In genomic region chr14:76507357-76507756, GRCm38 (mm10) we compare ENCODE assay signal across 9 mouse cellular contexts. TPM values are rescaled to one million over a fixed set of nuclear protein-coding genes. Genes with fewer than 3 reads are reported as not detected.
DNase-seq lines count a peak whose midpoint lies in the region; ATAC-seq lines count a peak whose summit lies in the region.
"Had no signal": no experiment of that assay in that cellular context is flagged by ENCODE, and none has a peak within 500 bp of the region (broad histone marks: within the 10 kb centered on the region; RNA-seq: fewer than 3 reads in every experiment).

No protein-coding gene starts in this region.

- WGBS in lung, embryonic 15.5 days: 85% methylated on average over 7 of the region's 7 CpGs
- 90% methylated on average over 7 of the region's 7 CpGs for WGBS in forebrain, embryonic 14.5 days
- WGBS in limb, embryonic 12.5 days: 94% methylated on average over 7 of the region's 7 CpGs
- 92% methylated on average over 7 of the region's 7 CpGs for WGBS in neural tube, embryonic 14.5 days

- peaks cover 26% of the 10 kb centered on the region for H3K36me3 ChIP-seq in lung, embryonic 15.5 days
- peaks cover 34% of the 10 kb centered on the region for H3K36me3 ChIP-seq in forebrain, embryonic 14.5 days (ENCODE audit: control insufficient read depth, insufficient read depth, low read length)
- peaks cover 31% of the 10 kb centered on the region for H3K36me3 ChIP-seq in limb, embryonic 12.5 days
- peaks cover 6% of the 10 kb centered on the region; the same call in 1 of the 2 replicates for H3K36me3 ChIP-seq in neural tube, embryonic 14.5 days (ENCODE audit: control insufficient read depth, insufficient read depth, low read length)

- H3K4me1 ChIP-seq in lung, embryonic 15.5 days: peaks cover 18% of the 10 kb centered on the region
- H3K4me1 ChIP-seq in forebrain, embryonic 14.5 days (ENCODE audit: control insufficient read depth, insufficient read depth, low read length): peaks cover 14% of the 10 kb centered on the region
- H3K4me1 ChIP-seq in limb, embryonic 12.5 days (replicated peaks): peaks cover 27% of the 10 kb centered on the region
- H3K4me1 ChIP-seq in neural tube, embryonic 14.5 days (ENCODE audit: control insufficient read depth, insufficient read depth, low read length): peaks cover 14% of the 10 kb centered on the region

- ATAC-seq in lung, embryonic 15.5 days (ENCODE audit: borderline replicate concordance, extremely low read depth, low FRiP score, low TSS enrichment): no peak
- no peak for ATAC-seq in forebrain, embryonic 14.5 days
- no peak for ATAC-seq in limb, embryonic 12.5 days (ENCODE audit: insufficient number of reproducible peaks, insufficient read depth, low FRiP score, low TSS enrichment, low read depth)
- ATAC-seq in neural tube, embryonic 14.5 days (ENCODE audit: low read depth): no peak

- H3K4me3 ChIP-seq in lung, embryonic 15.5 days: peak overlapping the region; percentile 64
- peak overlapping the region; percentile 78 for H3K4me3 ChIP-seq in forebrain, embryonic 14.5 days (ENCODE audit: low read depth, low read length)
- peak overlapping the region; percentile 76 for H3K4me3 ChIP-seq in limb, embryonic 12.5 days (replicated peaks)
- peak overlapping the region; percentile 70 for H3K4me3 ChIP-seq in neural tube, embryonic 14.5 days (ENCODE audit: low read depth, low read length)

- no peaks in the 10 kb centered on the region for H3K27me3 ChIP-seq in lung, embryonic 15.5 days
- no peaks in the 10 kb centered on the region for H3K27me3 ChIP-seq in forebrain, embryonic 14.5 days (replicated peaks; ENCODE audit: control insufficient read depth, insufficient read depth, low read length)
- H3K27me3 ChIP-seq in limb, embryonic 12.5 days: no peaks in the 10 kb centered on the region
- no peaks in the 10 kb centered on the region for H3K27me3 ChIP-seq in neural tube, embryonic 14.5 days (ENCODE audit: control insufficient read depth, insufficient read depth, low read length)

- H3K9me3 ChIP-seq in lung, embryonic 15.5 days: no peaks in the 10 kb centered on the region
- H3K9me3 ChIP-seq in forebrain, embryonic 14.5 days (replicated peaks; ENCODE audit: control insufficient read depth, low read length): no peaks in the 10 kb centered on the region
- H3K9me3 ChIP-seq in limb, embryonic 12.5 days: no peaks in the 10 kb centered on the region
- H3K9me3 ChIP-seq in neural tube, embryonic 14.5 days (ENCODE audit: control insufficient read depth, low read length): no peaks in the 10 kb centered on the region

- H3K4me2 ChIP-seq in lung, embryonic 15.5 days: peak overlapping the region; percentile 77
- peak overlapping the region; percentile 96 for H3K4me2 ChIP-seq in forebrain, embryonic 14.5 days (ENCODE audit: low read length)
- H3K4me2 ChIP-seq in limb, embryonic 12.5 days: peak overlapping the region; percentile 94
- peak overlapping the region; percentile 97 for H3K4me2 ChIP-seq in neural tube, embryonic 14.5 days (ENCODE audit: low read depth, low read length)

- no peak overlapping the region for H3K9ac ChIP-seq in lung, embryonic 15.5 days
- H3K9ac ChIP-seq in forebrain, embryonic 14.5 days (ENCODE audit: low read length): no peak overlapping the region; the same call in 1 of the 2 replicates
- H3K9ac ChIP-seq in limb, embryonic 12.5 days (replicated peaks): no peak overlapping the region
- H3K9ac ChIP-seq in neural tube, embryonic 14.5 days (replicated peaks; ENCODE audit: low read depth, low read length): peak overlapping the region; percentile 89; the same call in 1 of the 2 replicates

- no peak overlapping the region for H3K27ac ChIP-seq in lung, embryonic 15.5 days
- H3K27ac ChIP-seq in forebrain, embryonic 14.5 days (ENCODE audit: low read depth, low read length): no peak overlapping the region
- H3K27ac ChIP-seq in limb, embryonic 12.5 days: peak overlapping the region; percentile 100; the same call in 1 of the 2 replicates
- H3K27ac ChIP-seq in neural tube, embryonic 14.5 days (ENCODE audit: low read depth, low read length): no peak overlapping the region

- DNase-seq in lung, postnatal 14 days: no peak
- no peak for DNase-seq in forebrain, embryonic 14.5 days (ENCODE audit: low spot score)
- no peak for DNase-seq in right cerebral cortex, adult 2 months (ENCODE audit: low spot score in 2 of 2)
- no peak for DNase-seq in cerebellum, postnatal 36 days
- no peak for DNase-seq in yolk sac, embryonic 10.5 days (ENCODE audit: low spot score)
- DNase-seq: right cerebral cortex, postnatal 4 days had no signal

RNA-seq across cellular contexts. Expression of gene Serp2, which starts 49.3 kb away (rescaled TPM):
- polyA plus RNA-seq in lung, embryonic 15.5 days (2015; fragmentation: Nextera tagmentation; extraction: Ambion mirVana): 5.3 TPM in 2 replicates
- 141 and 147 TPM in 2 replicates for polyA plus RNA-seq in forebrain, embryonic 14.5 days (2014; fragmentation: Nextera tagmentation; extraction: Ambion mirVana)
- 15.5 and 16.2 TPM in 2 replicates for polyA plus RNA-seq in limb, embryonic 12.5 days (2016; fragmentation: Nextera tagmentation; extraction: Ambion mirVana)
- polyA plus RNA-seq in neural tube, embryonic 14.5 days (2014; fragmentation: Nextera tagmentation; extraction: Ambion mirVana): 202 and 265 TPM in 2 replicates
